Mouse (Mus musculus) stomach, embryonic 16.5 days (tissue): ENCODE measurements around the gene Pomt1. TPM values are rescaled to one million over a fixed set of nuclear protein-coding genes. Genes with fewer than 3 reads are reported as not detected.

Experiments used
- ATAC-seq: fragments of 200-750 bp; cut with Nextera tagmentation; 2 replicates; pipeline ENCODE4 v1.8.0; 2017; ENCODE audit warnings: moderate number of reproducible peaks, moderate TSS enrichment; ENCODE audit not compliant: insufficient read depth, low FRiP score
- H3K27ac ChIP-seq: fragments of 300-500 bp; sonication (generic); 2 replicates; pipeline ENCODE4 v1.5.1; 2014; ENCODE audit warnings: low read length
- H3K27me3 ChIP-seq: fragments of 300-500 bp; sonication (generic); 2 replicates; pipeline ENCODE4 v1.6.1; 2014; ENCODE audit warnings: low read length, control low read depth, mixed read lengths; ENCODE audit not compliant: control insufficient read depth, insufficient read depth
- H3K36me3 ChIP-seq: fragments of 300-500 bp; sonication (generic); 2 replicates; pipeline ENCODE4 v1.6.1; 2014; ENCODE audit warnings: low read length; ENCODE audit not compliant: control insufficient read depth, insufficient read depth
- H3K4me1 ChIP-seq: fragments of 300-500 bp; sonication (generic); 2 replicates; pipeline ENCODE4 v1.6.1; 2014; ENCODE audit warnings: low read length, control low read depth, mixed read lengths; ENCODE audit not compliant: control insufficient read depth, insufficient read depth
- H3K4me2 ChIP-seq: fragments of 300-500 bp; sonication (generic); 2 replicates; pipeline ENCODE4 v1.6.1; 2014; ENCODE audit warnings: low read depth, low read length, mixed read lengths
- H3K4me3 ChIP-seq: fragments of 300-500 bp; sonication (generic); replicated peaks from 2 replicates; pipeline ENCODE4 v1.5.1; 2014; ENCODE audit warnings: mild to moderate bottlenecking, low read length
- H3K9ac ChIP-seq: fragments of 300-500 bp; sonication (generic); 2 replicates; pipeline ENCODE4 v1.6.1; 2014; ENCODE audit warnings: low read length
- H3K9me3 ChIP-seq: fragments of 300-500 bp; sonication (generic); replicated peaks from 2 replicates; pipeline ENCODE4 v1.6.1; 2016; ENCODE audit warnings: low read length, control low read depth; ENCODE audit not compliant: control insufficient read depth
- WGBS: fragments of 180-500 bp; shearing (Covaris S2); extraction: QIAGEN DNeasy Blood & Tissue Kit; methylation state at CpG from one replicate; pipeline ENCODE4 v1.1.7; 2014; 5-methylcytosine and 5-hydroxymethylcytosine counted together
- polyA plus RNA-seq: library from polyadenylated mRNA; unstranded; fragments of >200 nt; fragmentation: Nextera tagmentation; extraction: Ambion mirVana; gene quantifications from 2 replicates; pipeline ENCODE4 v1.2.1, GENCODE M21; 2015

Pomt1 gene
- polyA plus RNA-seq, 1 experiment from 2014 or later = 24.0 TPM

DNA sequence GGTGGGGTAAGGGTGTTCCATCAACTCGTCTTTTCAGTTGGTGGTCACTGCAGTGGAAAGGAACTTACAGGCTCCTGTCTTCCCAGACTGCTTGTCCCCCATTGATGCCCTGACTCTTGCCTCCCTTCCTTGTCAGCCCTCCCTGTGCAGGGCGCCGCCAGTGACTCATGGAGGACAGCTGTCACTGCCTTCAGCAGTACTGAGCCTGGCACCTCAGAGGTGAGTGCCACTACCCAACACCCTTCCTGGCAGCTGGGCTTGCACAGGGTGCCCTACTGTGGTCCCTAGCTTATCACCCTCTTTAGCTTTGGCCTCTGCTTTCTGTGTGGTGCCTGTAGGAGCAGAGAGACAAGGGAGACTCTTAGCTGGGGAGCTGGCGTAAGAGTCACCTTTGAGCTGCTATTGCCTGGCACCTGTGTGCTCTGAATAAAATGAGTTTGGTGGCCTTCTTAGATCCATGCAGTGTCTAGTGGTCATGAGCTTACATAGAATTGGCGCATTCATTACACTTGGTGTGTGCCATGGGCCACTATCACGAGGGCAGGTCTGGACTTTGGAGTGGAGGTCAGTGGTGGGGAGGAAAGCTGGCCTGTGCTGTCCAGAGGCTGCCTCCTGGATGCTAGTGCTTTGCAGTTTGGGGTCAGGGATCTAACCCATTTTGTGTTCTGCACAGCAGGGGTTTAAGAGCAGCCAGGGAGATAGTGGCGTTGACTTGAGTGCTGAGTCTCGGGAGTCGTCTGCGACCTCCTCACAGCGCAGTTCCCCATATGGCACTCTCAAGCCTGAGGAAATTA, 17.7 kb upstream of the Pomt1 start:
- WGBS = 85% methylated on average over 11 of the region's 11 CpGs
- no peak overlapping the region for H3K4me3 ChIP-seq
- H3K27ac ChIP-seq = no peak overlapping the region
- no peak overlapping the region for H3K9ac ChIP-seq
- ATAC-seq = no peak
- no peaks in the 10 kb centered on the region for H3K4me1 ChIP-seq
- H3K4me2 ChIP-seq = no peak overlapping the region
- H3K27me3 ChIP-seq = no peaks in the 10 kb centered on the region
- H3K36me3 ChIP-seq = peaks cover 45% of the 10 kb centered on the region
- no peaks in the 10 kb centered on the region for H3K9me3 ChIP-seq

GRCm38 (mm10) chr2:32219501-32219900, 16.9 kb upstream of the Pomt1 start:
- H3K27me3 ChIP-seq = no peaks in the 10 kb centered on the region
- WGBS = 95% methylated on average over 14 of the region's 14 CpGs
- no peak overlapping the region for H3K9ac ChIP-seq
- no peak overlapping the region for H3K4me2 ChIP-seq
- H3K4me1 ChIP-seq = no peaks in the 10 kb centered on the region
- peaks cover 41% of the 10 kb centered on the region for H3K36me3 ChIP-seq
- no peak overlapping the region for H3K4me3 ChIP-seq
- H3K9me3 ChIP-seq = no peaks in the 10 kb centered on the region
- H3K27ac ChIP-seq = no peak overlapping the region
- no peak for ATAC-seq

DNA sequence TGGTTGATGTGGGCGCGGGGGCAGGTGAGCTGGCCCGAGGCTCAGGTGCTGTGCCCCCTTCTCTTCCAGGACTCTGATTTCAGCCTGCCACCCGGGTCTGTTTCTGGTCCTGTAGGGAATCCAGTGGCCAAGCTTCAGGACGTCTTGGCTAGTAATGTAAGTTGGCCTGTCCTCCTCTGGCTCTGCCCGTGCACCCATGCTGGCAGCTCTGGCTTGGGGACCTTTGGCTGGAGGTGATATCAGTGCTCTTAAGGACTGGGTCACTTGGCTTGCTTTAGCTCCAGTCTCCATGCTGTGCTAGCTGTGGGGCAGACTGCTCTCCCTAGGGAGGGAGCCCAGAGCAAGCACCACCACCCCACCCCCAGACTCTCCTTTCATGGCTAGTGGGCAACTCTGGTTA, 16.4 kb upstream of the Pomt1 start:
- WGBS = 90% methylated on average over 6 of the region's 6 CpGs
- no peak overlapping the region for H3K4me2 ChIP-seq
- no peak overlapping the region for H3K27ac ChIP-seq
- H3K9me3 ChIP-seq = no peaks in the 10 kb centered on the region
- H3K9ac ChIP-seq = no peak overlapping the region
- no peak overlapping the region for H3K4me3 ChIP-seq
- no peaks in the 10 kb centered on the region for H3K27me3 ChIP-seq
- no peaks in the 10 kb centered on the region for H3K4me1 ChIP-seq
- peaks cover 42% of the 10 kb centered on the region for H3K36me3 ChIP-seq
- ATAC-seq = no peak

DNA sequence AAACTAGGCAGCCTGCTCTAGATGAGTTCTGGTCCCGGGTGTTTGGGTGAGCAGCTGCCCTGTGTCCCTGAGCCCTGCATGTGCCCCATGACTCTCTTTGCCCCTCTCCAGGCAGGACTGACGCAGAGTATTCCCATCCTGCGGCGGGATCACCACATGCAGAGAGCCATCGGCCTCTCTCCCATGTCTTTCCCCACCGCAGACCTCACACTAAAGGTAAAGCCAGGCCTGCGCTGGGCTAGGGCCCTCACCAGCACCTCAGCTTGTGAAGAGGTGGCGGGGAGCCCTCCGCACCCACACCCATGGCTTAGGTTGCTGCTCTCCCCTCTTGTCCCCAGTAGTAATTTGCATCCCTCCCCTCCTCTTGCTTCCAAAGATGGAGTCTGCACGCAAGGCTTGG, 15.4 kb upstream of the Pomt1 start:
- 94% methylated on average over 10 of the region's 10 CpGs for WGBS
- no peak overlapping the region for H3K9ac ChIP-seq
- no peak overlapping the region for H3K27ac ChIP-seq
- ATAC-seq = no peak
- H3K36me3 ChIP-seq = peaks cover 44% of the 10 kb centered on the region
- H3K9me3 ChIP-seq = no peaks in the 10 kb centered on the region
- no peak overlapping the region for H3K4me2 ChIP-seq
- H3K4me1 ChIP-seq = no peaks in the 10 kb centered on the region
- no peaks in the 10 kb centered on the region for H3K27me3 ChIP-seq
- H3K4me3 ChIP-seq = no peak overlapping the region

GRCm38 (mm10) chr2:32221577-32221976, 14.8 kb upstream of the Pomt1 start:
- 87% methylated on average over 7 of the region's 7 CpGs for WGBS
- no peaks in the 10 kb centered on the region for H3K4me1 ChIP-seq

GRCm38 (mm10) chr2:32222057-32222456, 14.3 kb upstream of the Pomt1 start:
- Histone ChIP-seq H3K9ac (no peak overlapping the region), H3K27ac (no peak overlapping the region), H3K4me3 (no peak overlapping the region), H3K27me3 (no peaks in the 10 kb centered on the region), H3K9me3 (no peaks in the 10 kb centered on the region), H3K4me1 (no peaks in the 10 kb centered on the region), H3K4me2 (no peak overlapping the region), H3K36me3 (peaks cover 44% of the 10 kb centered on the region)
- ATAC-seq = no peak
- WGBS = 79% methylated on average over 10 of the region's 10 CpGs

More at GRCm38 (mm10) chr2:32221577-32221976, 14.8 kb upstream of the Pomt1 start:
- Histone ChIP-seq H3K9ac (no peak overlapping the region), H3K27ac (no peak overlapping the region), H3K9me3 (no peaks in the 10 kb centered on the region), H3K27me3 (no peaks in the 10 kb centered on the region), H3K36me3 (peaks cover 44% of the 10 kb centered on the region), H3K4me3 (no peak overlapping the region), H3K4me2 (no peak overlapping the region)
- no peak for ATAC-seq

- H3K4me3 ChIP-seq = peak overlapping the region; percentile 73
- peak overlapping the region; percentile 95; the same call in 1 of the 2 replicates for H3K27ac ChIP-seq
- H3K9ac ChIP-seq = peak overlapping the region; percentile 83
- 20% methylated on average over 7 of the region's 7 CpGs for WGBS
- no peak for ATAC-seq
- no peaks in the 10 kb centered on the region for H3K27me3 ChIP-seq
- no peaks in the 10 kb centered on the region for H3K9me3 ChIP-seq
- peak overlapping the region; percentile 88 for H3K4me2 ChIP-seq
- peaks cover 12% of the 10 kb centered on the region for H3K4me1 ChIP-seq
- peaks cover 19% of the 10 kb centered on the region for H3K36me3 ChIP-seq
Observed at GRCm38 (mm10) chr2:32235433-32235832, 957 bp upstream of the Pomt1 start.

- H3K9me3 ChIP-seq = no peaks in the 10 kb centered on the region
- H3K4me1 ChIP-seq = peaks cover 12% of the 10 kb centered on the region
- peak overlapping the region; percentile 83 for H3K9ac ChIP-seq
- H3K4me3 ChIP-seq = peak overlapping the region; percentile 73
- WGBS = under 1% methylated on average over 20 of the region's 20 CpGs
- peaks cover 11% of the 10 kb centered on the region for H3K36me3 ChIP-seq
- H3K27me3 ChIP-seq = no peaks in the 10 kb centered on the region
- H3K4me2 ChIP-seq = peak overlapping the region; percentile 92
- H3K27ac ChIP-seq = peak overlapping the region; percentile 82
- ATAC-seq = peak; percentile 48; the same call in 1 of the 2 replicates
Observed at GRCm38 (mm10) chr2:32236760-32237487, 534 bp downstream of the Pomt1 start.

DNA sequence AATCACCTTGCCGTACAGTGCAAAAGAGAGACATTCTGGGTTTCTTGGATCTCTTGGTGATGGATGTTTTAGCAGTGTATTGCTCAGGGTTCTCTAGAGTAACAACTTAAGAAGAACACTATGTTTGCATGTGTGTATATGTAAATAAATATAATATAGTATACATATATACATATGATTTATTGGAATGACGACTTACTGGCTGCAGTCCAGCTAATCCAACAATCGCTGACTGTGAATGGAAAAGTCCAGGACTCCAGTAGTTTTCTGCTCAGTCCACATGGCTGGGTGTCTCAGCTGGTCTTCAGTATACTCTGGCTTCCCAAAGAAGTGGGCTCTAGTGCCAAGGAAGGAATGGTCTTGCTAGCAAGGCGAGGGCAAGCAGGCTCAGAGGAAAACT, 1.2 kb downstream of the Pomt1 start:
- Histone ChIP-seq H3K4me1 (peaks cover 12% of the 10 kb centered on the region), H3K27me3 (no peaks in the 10 kb centered on the region), H3K4me2 (peak overlapping the region; percentile 92), H3K36me3 (peaks cover 5% of the 10 kb centered on the region; the same call in 1 of the 2 replicates), H3K4me3 (peak overlapping the region; percentile 73), H3K9ac (peak overlapping the region; percentile 83), H3K27ac (peak overlapping the region; percentile 82; the same call in 1 of the 2 replicates), H3K9me3 (no peaks in the 10 kb centered on the region)
- WGBS = 34% methylated on average over 4 of the region's 4 CpGs
- no peak for ATAC-seq
